Comparison of ENCODE assay signal across 9 mouse cellular contexts in genomic region chr1:172326684-172327083, GRCm38 (mm10). TPM values are rescaled to one million over a fixed set of nuclear protein-coding genes. Genes with fewer than 3 reads are reported as not detected.
A peak's percentile ranks its signal among the peaks of the same experiment; 100 is the strongest.
DNase-seq lines count a peak whose midpoint lies in the region; ATAC-seq lines count a peak whose summit lies in the region.
"Had no signal": no experiment of that assay in that cellular context is flagged by ENCODE, and none has a peak within 500 bp of the region (broad histone marks: within the 10 kb centered on the region; RNA-seq: fewer than 3 reads in every experiment).

No protein-coding gene starts in this region.

- peak overlapping the region; percentile 78 for H3K4me2 ChIP-seq in heart, embryonic 11.5 days
- H3K4me2 ChIP-seq in forebrain, embryonic 15.5 days (replicated peaks): peak overlapping the region; percentile 88
- peak overlapping the region; percentile 61 for H3K4me2 ChIP-seq in liver, embryonic 15.5 days

- 39% methylated on average over 11 of the region's 11 CpGs for WGBS in heart, embryonic 11.5 days (ENCODE audit: insufficient replicate concordance)
- 68% methylated on average over 11 of the region's 11 CpGs for WGBS in forebrain, embryonic 15.5 days
- 38% methylated on average over 11 of the region's 11 CpGs for WGBS in liver, embryonic 15.5 days (ENCODE audit: insufficient replicate concordance)

- intact Hi-C loops in heart, postnatal 14 days (cut with DNase I): no loop called here

- H3K27me3 ChIP-seq in heart, embryonic 11.5 days (ENCODE audit: control insufficient read depth, insufficient read depth, low read length): peaks cover 75% of the 10 kb centered on the region
- no peaks in the 10 kb centered on the region; the same call in 1 of the 2 replicates for H3K27me3 ChIP-seq in forebrain, embryonic 15.5 days
- peaks cover 73% of the 10 kb centered on the region for H3K27me3 ChIP-seq in liver, embryonic 15.5 days

- H3K9me3 ChIP-seq in heart, embryonic 11.5 days (replicated peaks; ENCODE audit: control insufficient read depth, low read length): 0 out of 2 replicates have a peak, but pooled peaks cover 2% of the 10 kb centered on the region
- H3K9me3 ChIP-seq in forebrain, embryonic 15.5 days: no peaks in the 10 kb centered on the region
- H3K9me3 ChIP-seq in liver, embryonic 15.5 days (replicated peaks): no peaks in the 10 kb centered on the region

- peaks cover 4% of the 10 kb centered on the region; the same call in 1 of the 2 replicates for H3K4me1 ChIP-seq in heart, embryonic 11.5 days (ENCODE audit: control insufficient read depth, insufficient read depth, low read length)
- peaks cover 42% of the 10 kb centered on the region for H3K4me1 ChIP-seq in forebrain, embryonic 15.5 days
- H3K4me1 ChIP-seq in liver, embryonic 15.5 days (replicated peaks): 0 out of 2 replicates have a peak, but pooled peaks cover 6% of the 10 kb centered on the region

- H3K36me3 ChIP-seq in heart, embryonic 11.5 days (ENCODE audit: control insufficient read depth, insufficient read depth, low read length): no peaks in the 10 kb centered on the region
- no peaks in the 10 kb centered on the region for H3K36me3 ChIP-seq in forebrain, embryonic 15.5 days
- no peaks in the 10 kb centered on the region for H3K36me3 ChIP-seq in liver, embryonic 15.5 days (replicated peaks)

- H3K4me3 ChIP-seq in heart, embryonic 11.5 days (ENCODE audit: low read depth, low read length): peak overlapping the region; percentile 38
- peak overlapping the region; percentile 51 for H3K4me3 ChIP-seq in forebrain, embryonic 15.5 days
- H3K4me3 ChIP-seq in liver, embryonic 15.5 days (replicated peaks): no peak overlapping the region

- no peak overlapping the region for H3K9ac ChIP-seq in heart, embryonic 11.5 days (ENCODE audit: low read depth, low read length)
- peak overlapping the region; percentile 33 for H3K9ac ChIP-seq in forebrain, embryonic 15.5 days (replicated peaks)
- H3K9ac ChIP-seq in liver, embryonic 15.5 days: no peak overlapping the region

- no peak for ATAC-seq in heart, embryonic 11.5 days (replicated peaks; ENCODE audit: insufficient number of reproducible peaks, low FRiP score, low TSS enrichment)
- ATAC-seq in forebrain, embryonic 15.5 days (replicated peaks): no peak
- ATAC-seq in liver, embryonic 15.5 days (ENCODE audit: insufficient read depth): no peak
- no peak for ATAC-seq in megakaryocyte-erythroid progenitor cell, adult 5-6 weeks (replicated peaks; ENCODE audit: low FRiP score, low TSS enrichment, poor library complexity, severe bottlenecking)
- no peak for ATAC-seq in erythroblast, adult 5-6 weeks (replicated peaks; ENCODE audit: low FRiP score, poor library complexity, severe bottlenecking)

- no peak for DNase-seq in heart, postnatal 14 days
- peak; percentile 87 for DNase-seq in ES-CJ7 (ENCODE audit: low read depth, low spot score)
- no peak for DNase-seq in lung, postnatal 4 days

- H3K27ac ChIP-seq in heart, embryonic 11.5 days (ENCODE audit: low read depth, low read length): no peak overlapping the region
- no peak overlapping the region for H3K27ac ChIP-seq in forebrain, embryonic 15.5 days (replicated peaks)
- H3K27ac ChIP-seq in liver, embryonic 15.5 days (replicated peaks): no peak overlapping the region

RNA-seq across cellular contexts. Expression of gene Kcnj9, which starts 2.4 kb away (rescaled TPM):
- 0.59 and 0.77 TPM in 2 replicates for polyA plus RNA-seq in heart, embryonic 11.5 days (2014; fragmentation: Nextera tagmentation; extraction: Ambion mirVana)
- total RNA-seq in heart, postnatal 14 days (2021): not detected
- polyA plus RNA-seq in forebrain, embryonic 15.5 days (2015; fragmentation: Nextera tagmentation; extraction: Ambion mirVana): 3.4 and 3.5 TPM in 2 replicates
- polyA plus RNA-seq in liver, embryonic 15.5 days (2015; fragmentation: Nextera tagmentation; extraction: Ambion mirVana): 0.03 TPM in 1 of 2 replicates, not detected in the other
- not detected in 2 replicates for total RNA-seq in megakaryocyte-erythroid progenitor cell, adult 5-6 weeks (2014; fragmentation: Nextera tagmentation)
- not detected in 2 replicates for total RNA-seq in megakaryocyte-erythroid progenitor cell, adult 5-6 weeks (2017)
- not detected in 2 replicates for total RNA-seq in erythroblast, adult 5-6 weeks (2015; ENCODE audit: low replicate concordance)
- 2.1 TPM in 1 of 2 replicates, not detected in the other for total RNA-seq in erythroblast, adult 5-6 weeks (2017; ENCODE audit: low replicate concordance)
- total RNA-seq: neutrophil, adult 5-6 weeks had no signal

RNA-seq across cellular contexts. Expression of gene Kcnj10, which starts 14.3 kb away (rescaled TPM):
- polyA plus RNA-seq in heart, embryonic 11.5 days (2014; fragmentation: Nextera tagmentation; extraction: Ambion mirVana): 0.09 TPM in 1 of 2 replicates, not detected in the other
- under 1 TPM; 0.10 to 0.22 TPM for total RNA-seq in heart, postnatal 14 days (2021)
- 1.7 and 1.9 TPM in 2 replicates for polyA plus RNA-seq in forebrain, embryonic 15.5 days (2015; fragmentation: Nextera tagmentation; extraction: Ambion mirVana)
- 0.09 and 0.12 TPM in 2 replicates for polyA plus RNA-seq in liver, embryonic 15.5 days (2015; fragmentation: Nextera tagmentation; extraction: Ambion mirVana)
- not detected in 2 replicates for total RNA-seq in megakaryocyte-erythroid progenitor cell, adult 5-6 weeks (2014; fragmentation: Nextera tagmentation)
- total RNA-seq in megakaryocyte-erythroid progenitor cell, adult 5-6 weeks (2017): 0.15 and 0.75 TPM in 2 replicates
- total RNA-seq in erythroblast, adult 5-6 weeks (2015; ENCODE audit: low replicate concordance): 5.6 and 11.7 TPM in 2 replicates
- 0.85 and 2.8 TPM in 2 replicates for total RNA-seq in erythroblast, adult 5-6 weeks (2017; ENCODE audit: low replicate concordance)
- total RNA-seq: neutrophil, adult 5-6 weeks had no signal

RNA-seq across cellular contexts. Expression of gene Atp1a2, which starts 28.8 kb away (rescaled TPM):
- 4.7 and 7.0 TPM in 2 replicates for polyA plus RNA-seq in heart, embryonic 11.5 days (2014; fragmentation: Nextera tagmentation; extraction: Ambion mirVana)
- total RNA-seq in heart, postnatal 14 days (2021): 100 to 1,000 TPM; 448 to 458 TPM
- 32.2 and 33.1 TPM in 2 replicates for polyA plus RNA-seq in forebrain, embryonic 15.5 days (2015; fragmentation: Nextera tagmentation; extraction: Ambion mirVana)
- 0.39 and 0.40 TPM in 2 replicates for polyA plus RNA-seq in liver, embryonic 15.5 days (2015; fragmentation: Nextera tagmentation; extraction: Ambion mirVana)
- not detected in 2 replicates for total RNA-seq in megakaryocyte-erythroid progenitor cell, adult 5-6 weeks (2014; fragmentation: Nextera tagmentation)
- total RNA-seq in megakaryocyte-erythroid progenitor cell, adult 5-6 weeks (2017): not detected in 2 replicates
- not detected in 2 replicates for total RNA-seq in erythroblast, adult 5-6 weeks (2015; ENCODE audit: low replicate concordance)
- total RNA-seq in erythroblast, adult 5-6 weeks (2017; ENCODE audit: low replicate concordance): not detected in 2 replicates
- total RNA-seq: neutrophil, adult 5-6 weeks had no signal

RNA-seq across cellular contexts. Expression of gene Pigm, which starts 49.7 kb away (rescaled TPM):
- polyA plus RNA-seq in heart, embryonic 11.5 days (2014; fragmentation: Nextera tagmentation; extraction: Ambion mirVana): 8.8 and 9.8 TPM in 2 replicates
- 1 to 10 TPM; 6.4 to 7.1 TPM for total RNA-seq in heart, postnatal 14 days (2021)
- polyA plus RNA-seq in forebrain, embryonic 15.5 days (2015; fragmentation: Nextera tagmentation; extraction: Ambion mirVana): 4.7 TPM in 2 replicates
- 1.7 and 1.9 TPM in 2 replicates for polyA plus RNA-seq in liver, embryonic 15.5 days (2015; fragmentation: Nextera tagmentation; extraction: Ambion mirVana)
- 12.9 and 18.2 TPM in 2 replicates for total RNA-seq in megakaryocyte-erythroid progenitor cell, adult 5-6 weeks (2014; fragmentation: Nextera tagmentation)
- total RNA-seq in megakaryocyte-erythroid progenitor cell, adult 5-6 weeks (2017): 16.4 and 16.8 TPM in 2 replicates
- 5.2 and 5.6 TPM in 2 replicates for total RNA-seq in erythroblast, adult 5-6 weeks (2015; ENCODE audit: low replicate concordance)
- total RNA-seq in erythroblast, adult 5-6 weeks (2017; ENCODE audit: low replicate concordance): 5.3 and 8.1 TPM in 2 replicates

Comparison
In these comparisons a context has a peak if more than half of its experiments do, and no peak if none do; other contexts are left out.
1. RNA of gene Atp1a2, which starts 28.8 kb away (total RNA-seq): 448 to 458 TPM in heart, postnatal 14 days; not detected in megakaryocyte-erythroid progenitor cell, adult 5-6 weeks and not detected in erythroblast, adult 5-6 weeks; every median in the first group is over 100 times any median in the second.
2. Peak in every context shown above with its lines, with median percentiles within 50 percentile points of each other: H3K4me2 ChIP-seq.